Mouse (Mus musculus): ENCODE measurements at regions not wholly inside any gene's neighbourhood (a gene's known extent, or its start where the extent isn't known, plus 50 kb on each side); places are given as distances from the start of the nearest gene placed in this dataset.
A peak's percentile ranks its signal among the peaks of the same experiment; 100 is the strongest.

DNA sequence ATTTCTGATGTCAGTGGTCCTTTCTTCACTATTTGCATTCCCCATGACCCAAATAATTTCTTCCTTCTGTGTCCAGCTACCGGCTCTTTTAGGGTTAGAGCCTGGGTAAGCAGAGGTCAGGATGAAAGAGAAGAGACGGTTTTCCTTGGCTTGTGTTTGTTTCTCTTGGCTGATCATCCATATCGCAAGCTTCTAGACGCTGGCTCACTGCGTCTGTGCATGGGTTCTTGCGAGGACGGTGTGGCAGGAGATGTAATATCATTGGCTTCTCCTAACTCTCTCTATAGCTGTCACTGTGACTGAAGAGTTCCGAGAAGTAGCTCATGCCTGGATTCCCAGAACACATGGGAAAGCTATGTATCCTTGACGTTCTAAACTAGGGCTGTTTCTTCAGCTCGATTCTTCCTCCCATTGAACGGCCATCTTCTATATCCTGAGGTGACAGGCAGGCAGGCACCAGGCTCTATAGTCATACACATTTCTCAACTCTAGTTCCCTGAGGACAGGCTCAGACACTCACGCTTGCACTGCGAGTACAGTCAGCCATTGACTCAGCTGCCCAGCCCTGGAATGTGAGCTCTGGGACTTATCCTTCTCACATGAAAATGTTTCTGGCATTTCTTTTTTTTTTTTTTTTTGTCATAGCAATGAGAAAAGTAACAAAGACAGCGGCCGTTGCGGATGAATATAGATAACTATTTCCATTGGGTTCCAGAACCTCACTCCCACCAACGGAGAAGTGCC is 85.0 kb downstream of the Bach1 start:
- DNase-seq (ENCODE audit: low read depth), result no peak

DNA sequence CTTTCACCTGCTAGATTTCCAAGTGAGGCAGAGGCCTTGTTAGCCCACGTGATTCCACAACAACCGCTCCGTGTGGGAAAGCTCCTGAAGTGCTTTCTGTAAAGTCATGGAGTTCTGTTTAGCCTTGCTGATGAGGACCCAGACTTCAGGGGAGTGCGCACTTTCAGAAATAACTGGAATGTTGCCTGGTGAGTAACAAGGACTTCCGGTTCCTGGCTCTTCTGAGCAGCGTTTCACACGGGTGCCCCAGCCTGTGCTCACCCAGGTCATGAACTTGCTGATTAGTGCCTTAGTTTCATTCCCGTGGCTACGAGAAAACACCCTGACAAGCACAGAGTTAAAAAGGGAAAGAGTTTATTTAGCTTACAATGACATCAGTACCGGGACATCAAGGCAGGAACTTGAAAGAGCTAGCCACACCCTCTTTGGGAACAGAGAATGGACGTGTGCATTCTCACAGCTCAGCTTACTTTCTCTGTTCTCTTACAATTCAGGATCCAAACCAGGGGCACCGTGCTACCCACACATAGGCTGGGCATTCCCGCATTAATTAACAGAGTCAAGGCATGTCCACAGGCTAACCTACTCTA is 85.8 kb downstream of the Bach1 start:
- DNase-seq (ENCODE audit: low read depth), result no peak

DNA sequence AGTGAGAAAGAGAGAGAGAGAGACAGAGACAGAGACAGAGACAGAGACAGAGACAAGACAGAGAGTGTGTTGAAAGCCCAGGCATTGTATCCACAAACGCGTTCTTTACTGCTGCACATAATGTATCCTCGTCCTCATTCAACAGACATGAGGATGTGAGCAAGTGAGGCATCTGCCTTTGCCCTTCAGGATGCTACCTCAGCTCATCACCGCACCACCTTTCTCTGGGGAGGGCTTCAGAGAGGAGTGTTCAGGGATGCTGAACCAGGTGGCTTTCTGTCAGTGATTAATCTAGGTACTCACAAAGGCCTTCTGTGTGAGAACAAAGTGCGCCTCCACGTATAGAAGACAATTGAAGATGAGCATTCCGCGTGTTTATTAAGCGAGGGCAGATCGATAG is 90.8 kb downstream of the Bach1 start:
- DNase-seq (ENCODE audit: low read depth), result no peak

DNA sequence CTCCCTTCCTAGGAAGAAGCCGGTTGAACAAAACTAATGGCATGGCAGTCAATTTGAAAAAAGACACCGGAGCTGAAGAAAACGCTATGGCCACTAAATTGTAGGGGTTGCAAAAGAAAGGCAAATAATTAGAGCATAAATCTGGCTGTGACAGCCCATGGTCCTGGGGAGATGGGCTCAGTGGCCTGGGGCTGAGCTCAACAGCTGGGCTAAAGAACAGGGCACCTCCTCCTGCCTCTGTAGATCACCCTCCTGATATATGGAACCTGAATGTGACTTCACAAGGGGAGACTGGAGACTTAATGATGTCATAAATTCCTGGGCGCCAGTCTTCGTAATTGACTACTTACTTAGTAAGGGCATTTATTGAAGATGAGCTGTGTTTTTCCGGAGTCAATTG is 91.2 kb downstream of the Bach1 start:
- DNase-seq (ENCODE audit: low read depth), result no peak

DNA sequence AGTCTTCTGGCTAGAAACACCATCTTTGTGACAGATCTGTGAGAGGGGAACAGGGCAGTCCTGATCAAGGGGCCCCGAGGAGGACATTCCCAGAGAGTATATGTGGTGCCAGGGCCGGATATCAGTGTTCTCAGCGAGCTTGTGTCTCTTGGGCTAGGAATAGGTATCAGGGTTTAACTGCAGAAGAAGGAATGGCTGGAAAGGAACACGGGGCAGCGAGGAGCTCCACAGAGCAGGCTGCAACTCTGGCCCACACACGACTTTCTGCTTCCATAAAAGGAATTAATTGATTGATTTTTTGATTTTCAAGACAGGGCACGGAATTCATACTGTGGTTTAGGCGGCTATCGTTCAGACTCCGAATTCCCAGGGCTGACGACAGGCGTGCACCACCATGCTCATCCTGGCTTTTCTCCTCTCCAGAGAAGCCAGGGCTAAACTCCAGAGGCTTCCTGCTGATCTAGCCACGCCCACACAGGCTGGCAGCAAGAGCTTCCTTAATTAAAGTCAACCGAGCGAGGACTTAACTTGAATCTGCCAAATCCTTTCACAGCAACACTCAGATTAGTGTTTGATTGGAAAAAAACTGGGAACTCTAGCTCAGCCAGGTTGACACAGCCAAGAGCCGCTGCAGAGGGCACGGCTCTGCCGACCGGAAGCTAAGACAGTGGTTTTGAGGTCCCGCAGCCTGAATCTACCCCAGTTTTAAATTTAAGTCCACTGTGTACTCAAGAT is 97.9 kb downstream of the Bach1 start:
- no peak for DNase-seq (ENCODE audit: low read depth)

DNA sequence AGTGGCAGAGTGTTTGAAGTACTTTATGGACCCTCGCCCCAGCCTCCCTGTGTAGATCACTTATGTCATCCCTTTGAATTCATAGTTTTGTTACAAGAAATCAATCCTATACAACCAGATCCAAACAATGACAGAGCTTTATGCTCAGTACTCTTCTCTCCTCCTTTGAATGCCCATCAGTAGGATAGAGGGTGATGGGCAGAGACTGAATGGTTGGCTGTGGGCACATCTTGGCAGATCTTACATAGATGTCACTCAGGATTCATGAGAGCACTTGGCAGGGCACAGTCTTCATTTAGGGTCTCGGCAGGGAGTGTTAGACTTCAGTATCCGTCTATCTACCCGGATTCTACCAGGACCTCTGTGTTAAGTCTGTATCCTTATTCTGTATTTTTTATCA is 103.6 kb downstream of the Bach1 start:
- no peak for DNase-seq (ENCODE audit: low read depth)

DNA sequence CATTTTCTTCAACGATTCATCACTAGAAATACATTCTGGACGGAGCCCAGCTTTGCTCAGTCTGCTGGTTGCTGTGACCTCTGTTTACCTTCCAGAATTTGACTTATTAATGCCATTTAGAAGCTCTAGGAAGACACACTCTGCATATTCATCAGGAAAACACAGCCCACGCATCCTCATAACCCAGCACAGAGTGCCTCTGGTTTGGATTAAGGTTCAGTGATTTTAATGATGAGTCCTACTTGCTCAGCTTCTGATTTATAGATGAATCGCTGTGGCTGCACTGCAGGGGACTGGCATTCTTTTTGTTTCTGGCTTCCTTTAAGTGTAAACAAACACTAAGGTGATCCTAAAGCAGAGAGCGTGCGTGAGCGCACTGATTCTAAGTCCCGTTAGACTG is 118.8 kb downstream of the Bach1 start:
- no peak for DNase-seq (ENCODE audit: low read depth)

DNA sequence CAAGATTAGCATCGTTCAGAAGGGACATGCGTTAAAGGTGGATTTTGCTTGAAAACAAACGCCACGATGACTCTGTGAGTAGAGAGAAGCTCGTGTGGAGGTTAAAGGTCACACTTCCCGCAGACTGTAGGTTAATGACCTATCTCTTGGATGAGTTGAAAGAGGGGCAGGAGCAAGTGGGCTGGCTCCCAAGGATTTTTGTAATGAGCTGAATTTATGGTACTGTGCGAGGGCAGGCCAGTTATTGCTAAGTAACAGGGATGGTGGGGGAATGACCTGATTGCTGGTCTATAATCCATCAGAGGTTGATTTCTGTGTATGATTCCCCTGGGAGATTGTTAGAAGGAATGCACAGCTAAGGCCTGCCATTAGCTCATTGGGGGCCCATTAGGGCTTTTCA is 135.6 kb downstream of the Bach1 start:
- DNase-seq (ENCODE audit: low read depth), result no peak

DNA sequence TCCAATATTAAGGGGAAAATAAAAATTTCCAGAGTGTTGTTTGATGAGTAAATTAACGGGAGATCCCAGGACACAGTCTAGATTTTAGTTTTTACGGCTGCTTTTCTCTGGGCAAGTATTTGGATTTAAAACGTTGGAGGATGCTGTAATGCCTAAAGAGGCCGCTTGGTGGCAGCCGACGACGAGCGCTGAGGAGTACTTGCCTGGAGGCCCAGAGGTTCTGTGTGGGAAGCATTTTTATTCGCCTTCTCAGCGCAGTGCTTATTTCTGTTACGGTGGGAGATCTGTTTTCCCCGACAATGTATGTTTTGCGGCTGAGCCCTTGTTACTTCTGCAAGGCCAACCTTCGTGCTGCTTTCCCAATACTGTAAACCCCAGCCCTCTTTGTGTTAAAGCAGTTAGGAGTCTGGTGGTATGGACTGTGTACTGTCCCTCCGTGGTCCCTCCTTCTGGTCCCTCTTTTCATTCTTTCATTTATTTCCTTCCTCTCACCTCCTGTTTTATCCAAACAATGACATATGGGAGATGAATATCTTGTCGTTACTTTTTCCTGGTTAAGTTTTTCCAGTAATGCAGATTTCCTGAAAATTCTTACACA is 142.3 kb downstream of the Bach1 start:
- peak; percentile 1 for DNase-seq (ENCODE audit: low read depth)
